Mouse (Mus musculus): ENCODE data around the gene Slc35b1. TPM values are rescaled to one million over a fixed set of nuclear protein-coding genes. Genes with fewer than 3 reads are reported as not detected.

Gene Slc35b1
- polyA plus RNA-seq, 1 experiment from 2014 or later = 37.7 TPM

DNA sequence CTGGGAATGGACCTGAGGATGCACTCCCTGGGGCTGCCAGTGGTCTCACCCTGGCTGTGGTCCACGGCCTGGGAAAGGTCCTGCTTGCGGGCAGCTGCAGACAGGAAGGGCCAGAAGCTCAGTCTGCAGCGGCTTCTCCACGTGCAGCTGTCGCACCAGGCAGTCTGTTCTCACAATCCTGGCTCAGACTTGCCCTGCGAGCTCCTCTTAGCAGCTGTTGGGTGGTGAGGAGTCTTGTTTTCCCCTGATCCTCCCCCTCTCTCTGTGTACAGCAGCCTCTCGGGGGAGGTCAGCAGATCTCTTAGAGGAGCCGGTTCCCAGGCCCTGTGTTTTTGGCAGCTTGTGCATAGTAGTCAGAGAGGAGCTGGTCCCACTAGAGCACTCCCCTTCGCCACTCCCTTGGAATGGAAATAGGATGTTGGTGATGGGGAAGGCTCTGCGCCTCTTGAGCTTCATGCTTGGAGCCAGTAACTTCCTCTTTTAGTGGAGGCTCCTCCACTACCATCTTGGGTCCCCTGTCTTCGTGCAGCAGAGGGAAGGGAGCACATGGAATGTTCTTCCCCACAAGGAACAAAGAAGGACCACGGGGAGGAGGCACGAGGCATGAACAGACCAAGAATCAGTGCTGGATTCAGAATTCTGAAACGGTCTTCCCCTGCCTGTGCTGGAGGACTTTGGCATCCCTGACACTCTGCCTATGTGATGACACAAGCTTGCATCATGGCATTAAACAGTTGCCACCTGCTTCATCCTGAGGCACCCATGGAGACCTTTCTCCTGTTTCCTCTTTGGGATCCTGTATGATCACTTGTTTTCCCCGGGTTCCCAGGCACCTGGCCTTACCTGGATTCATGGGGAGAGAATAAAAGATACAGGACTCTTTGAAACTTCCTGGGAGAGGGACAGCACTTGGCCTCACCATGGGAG, 14.3 kb upstream of the Slc35b1 start:
- no peaks in the 10 kb centered on the region for H3K27me3 ChIP-seq (ENCODE audit: control insufficient read depth, insufficient read depth, low read depth, low read length)
- no peak for ATAC-seq (ENCODE audit: low read depth)
- peaks cover 82% of the 10 kb centered on the region for H3K36me3 ChIP-seq (ENCODE audit: control insufficient read depth, insufficient read depth)
- H3K27ac ChIP-seq (ENCODE audit: low read length) = peak overlapping the region; percentile 29; the same call in 1 of the 2 replicates
- H3K4me2 ChIP-seq (ENCODE audit: low read depth, low read length) = no peak overlapping the region
- WGBS (ENCODE audit: insufficient replicate concordance) = 72% methylated on average over 15 of the region's 15 CpGs
- no peak overlapping the region for H3K4me3 ChIP-seq (ENCODE audit: low read depth, low read length)
- no peaks in the 10 kb centered on the region for H3K9me3 ChIP-seq (replicated peaks; ENCODE audit: control insufficient read depth, low read length)
- H3K9ac ChIP-seq (ENCODE audit: low read depth, low read length) = no peak overlapping the region
- peaks cover 9% of the 10 kb centered on the region for H3K4me1 ChIP-seq (ENCODE audit: control insufficient read depth, low read depth, low read length)

- Histone ChIP-seq H3K27ac (ENCODE audit: low read length) (no peak overlapping the region), H3K4me2 (ENCODE audit: low read depth, low read length) (no peak overlapping the region), H3K36me3 (ENCODE audit: control insufficient read depth, insufficient read depth) (peaks cover 82% of the 10 kb centered on the region), H3K9ac (ENCODE audit: low read depth, low read length) (no peak overlapping the region), H3K27me3 (ENCODE audit: control insufficient read depth, insufficient read depth, low read depth, low read length) (no peaks in the 10 kb centered on the region), H3K4me1 (ENCODE audit: control insufficient read depth, low read depth, low read length) (peaks cover 9% of the 10 kb centered on the region), H3K9me3 (replicated peaks; ENCODE audit: control insufficient read depth, low read length) (no peaks in the 10 kb centered on the region), H3K4me3 (ENCODE audit: low read depth, low read length) (no peak overlapping the region)
- WGBS (ENCODE audit: insufficient replicate concordance) = 89% methylated on average over 7 of the region's 7 CpGs
- no peak for ATAC-seq (ENCODE audit: low read depth)
Observed at GRCm38 (mm10) chr11:95371182-95371581, 13.3 kb upstream of the Slc35b1 start.

- Histone ChIP-seq H3K9ac (ENCODE audit: low read depth, low read length) (no peak overlapping the region), H3K4me2 (ENCODE audit: low read depth, low read length) (no peak overlapping the region), H3K9me3 (replicated peaks; ENCODE audit: control insufficient read depth, low read length) (no peaks in the 10 kb centered on the region), H3K27ac (ENCODE audit: low read length) (no peak overlapping the region), H3K36me3 (ENCODE audit: control insufficient read depth, insufficient read depth) (peaks cover 88% of the 10 kb centered on the region), H3K4me1 (ENCODE audit: control insufficient read depth, low read depth, low read length) (peaks cover 8% of the 10 kb centered on the region), H3K27me3 (ENCODE audit: control insufficient read depth, insufficient read depth, low read depth, low read length) (no peaks in the 10 kb centered on the region), H3K4me3 (ENCODE audit: low read depth, low read length) (no peak overlapping the region)
- 76% methylated on average over 9 of the region's 9 CpGs for WGBS (ENCODE audit: insufficient replicate concordance)
- no peak for ATAC-seq (ENCODE audit: low read depth)
Observed at GRCm38 (mm10) chr11:95378926-95379325, 5.6 kb upstream of the Slc35b1 start.

DNA sequence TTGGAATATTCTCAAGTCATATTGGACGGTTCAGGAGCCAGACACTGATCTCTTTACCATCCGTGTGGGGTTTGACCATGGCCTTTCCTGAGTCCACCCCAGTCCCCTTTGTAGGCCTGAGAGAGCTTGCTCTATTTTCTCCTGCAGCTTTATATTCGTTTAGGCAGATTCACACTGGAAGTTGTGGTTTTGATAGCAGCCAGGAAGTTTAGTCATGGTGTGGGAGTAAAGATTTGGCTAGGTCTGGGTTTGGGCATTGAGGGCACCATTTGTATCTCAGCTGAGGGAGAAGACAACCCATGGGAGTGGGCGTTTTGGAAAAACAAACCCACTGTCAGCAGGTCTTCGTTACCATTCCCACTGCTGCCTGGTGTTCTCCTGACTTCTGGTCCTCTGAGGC, 4.9 kb upstream of the Slc35b1 start:
- Histone ChIP-seq H3K4me2 (ENCODE audit: low read depth, low read length) (no peak overlapping the region), H3K36me3 (ENCODE audit: control insufficient read depth, insufficient read depth) (peaks cover 82% of the 10 kb centered on the region), H3K27me3 (ENCODE audit: control insufficient read depth, insufficient read depth, low read depth, low read length) (no peaks in the 10 kb centered on the region), H3K4me3 (ENCODE audit: low read depth, low read length) (no peak overlapping the region), H3K9me3 (replicated peaks; ENCODE audit: control insufficient read depth, low read length) (no peaks in the 10 kb centered on the region), H3K9ac (ENCODE audit: low read depth, low read length) (no peak overlapping the region), H3K4me1 (ENCODE audit: control insufficient read depth, low read depth, low read length) (peaks cover 8% of the 10 kb centered on the region), H3K27ac (ENCODE audit: low read length) (no peak overlapping the region)
- ATAC-seq (ENCODE audit: low read depth) = no peak
- 63% methylated on average over 5 of the region's 5 CpGs for WGBS (ENCODE audit: insufficient replicate concordance)

DNA sequence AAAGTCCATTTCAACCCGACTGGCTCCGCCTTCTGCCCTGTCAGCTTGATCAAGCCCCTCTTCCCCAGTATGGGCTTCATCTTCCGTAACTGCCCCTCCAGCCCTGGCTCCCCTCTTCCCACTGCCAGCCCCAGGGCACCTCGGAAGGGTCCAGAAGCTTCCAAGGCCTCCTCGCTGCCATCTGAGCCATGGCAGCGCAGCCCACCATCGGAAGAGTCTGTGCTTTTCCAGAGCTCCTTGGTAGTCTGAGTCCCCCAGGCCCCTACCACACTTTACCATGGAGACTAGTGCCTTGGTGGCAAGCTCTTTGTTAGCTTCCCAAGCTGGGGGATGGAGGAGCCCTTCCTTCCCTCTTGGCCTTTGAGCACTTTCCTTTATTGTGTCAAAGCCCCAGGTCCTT, 3.8 kb upstream of the Slc35b1 start:
- Histone ChIP-seq H3K4me2 (ENCODE audit: low read depth, low read length) (no peak overlapping the region), H3K9ac (ENCODE audit: low read depth, low read length) (no peak overlapping the region), H3K4me3 (ENCODE audit: low read depth, low read length) (no peak overlapping the region), H3K27ac (ENCODE audit: low read length) (no peak overlapping the region), H3K36me3 (ENCODE audit: control insufficient read depth, insufficient read depth) (peaks cover 70% of the 10 kb centered on the region), H3K4me1 (ENCODE audit: control insufficient read depth, low read depth, low read length) (peaks cover 13% of the 10 kb centered on the region), H3K9me3 (replicated peaks; ENCODE audit: control insufficient read depth, low read length) (no peaks in the 10 kb centered on the region), H3K27me3 (ENCODE audit: control insufficient read depth, insufficient read depth, low read depth, low read length) (no peaks in the 10 kb centered on the region)
- no peak for ATAC-seq (ENCODE audit: low read depth)
- whole genome bisulfite sequencing (ENCODE audit: insufficient replicate concordance) = 91% methylated on average over 7 of the region's 7 CpGs

GRCm38 (mm10) chr11:95381146-95381545, 3.3 kb upstream of the Slc35b1 start:
- no peak for ATAC-seq (ENCODE audit: low read depth)
- Histone ChIP-seq H3K27me3 (ENCODE audit: control insufficient read depth, insufficient read depth, low read depth, low read length) (no peaks in the 10 kb centered on the region), H3K4me1 (ENCODE audit: control insufficient read depth, low read depth, low read length) (peaks cover 16% of the 10 kb centered on the region), H3K4me2 (ENCODE audit: low read depth, low read length) (no peak overlapping the region), H3K4me3 (ENCODE audit: low read depth, low read length) (no peak overlapping the region), H3K36me3 (ENCODE audit: control insufficient read depth, insufficient read depth) (peaks cover 66% of the 10 kb centered on the region), H3K9ac (ENCODE audit: low read depth, low read length) (no peak overlapping the region), H3K9me3 (replicated peaks; ENCODE audit: control insufficient read depth, low read length) (no peaks in the 10 kb centered on the region), H3K27ac (ENCODE audit: low read length) (no peak overlapping the region)
- WGBS (ENCODE audit: insufficient replicate concordance) = 90% methylated on average over 1 of the region's 1 CpGs

DNA sequence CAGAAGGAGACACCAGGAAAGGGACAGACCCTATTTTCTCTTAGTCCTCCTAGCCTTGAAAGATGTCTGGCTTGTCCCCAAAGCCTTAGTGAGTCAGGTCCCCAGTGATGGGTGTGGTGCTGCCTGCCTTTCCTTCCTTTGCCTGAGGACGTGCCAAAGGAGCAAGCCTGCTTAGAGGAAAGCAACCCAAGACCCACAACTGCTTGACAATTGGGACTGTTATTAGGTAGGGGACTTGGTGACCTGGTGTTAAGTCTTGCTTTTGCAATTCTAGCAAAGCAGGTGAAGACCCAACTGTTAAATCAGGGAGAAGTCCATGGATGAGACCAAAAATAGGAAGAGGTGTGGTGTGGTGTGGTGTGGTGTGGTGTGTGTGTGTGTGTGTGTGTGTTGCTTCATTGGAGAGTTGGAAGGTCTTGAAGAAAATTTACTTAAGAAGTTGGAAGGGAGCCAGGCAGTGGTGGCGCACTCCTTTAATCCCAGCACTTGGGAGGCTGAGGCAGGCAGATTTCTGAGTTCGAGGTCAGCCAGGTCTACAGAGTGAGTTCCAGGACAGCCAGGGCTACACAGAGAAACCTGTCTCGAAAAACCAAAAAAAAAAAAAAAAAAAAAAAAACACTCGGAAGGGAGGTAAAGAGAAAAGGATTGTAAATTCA, 1.0 kb upstream of the Slc35b1 start:
- peak overlapping the region; percentile 78 for H3K27ac ChIP-seq (ENCODE audit: low read length)
- H3K4me2 ChIP-seq (ENCODE audit: low read depth, low read length) = peak overlapping the region; percentile 83
- WGBS (ENCODE audit: insufficient replicate concordance) = 74% methylated on average over 5 of the region's 5 CpGs
- H3K27me3 ChIP-seq (ENCODE audit: control insufficient read depth, insufficient read depth, low read depth, low read length) = no peaks in the 10 kb centered on the region
- H3K36me3 ChIP-seq (ENCODE audit: control insufficient read depth, insufficient read depth) = peaks cover 48% of the 10 kb centered on the region
- peaks cover 17% of the 10 kb centered on the region for H3K4me1 ChIP-seq (ENCODE audit: control insufficient read depth, low read depth, low read length)
- ATAC-seq (ENCODE audit: low read depth) = no peak
- no peak overlapping the region for H3K4me3 ChIP-seq (ENCODE audit: low read depth, low read length)
- H3K9ac ChIP-seq (ENCODE audit: low read depth, low read length) = no peak overlapping the region
- no peaks in the 10 kb centered on the region for H3K9me3 ChIP-seq (replicated peaks; ENCODE audit: control insufficient read depth, low read length)

- no peak for ATAC-seq (ENCODE audit: low read depth)
- H3K9me3 ChIP-seq (replicated peaks; ENCODE audit: control insufficient read depth, low read length) = no peaks in the 10 kb centered on the region
- peak overlapping the region; percentile 83 for H3K4me2 ChIP-seq (ENCODE audit: low read depth, low read length)
- peak overlapping the region; percentile 83 for H3K4me3 ChIP-seq (ENCODE audit: low read depth, low read length)
- peaks cover 17% of the 10 kb centered on the region for H3K4me1 ChIP-seq (ENCODE audit: control insufficient read depth, low read depth, low read length)
- H3K36me3 ChIP-seq (ENCODE audit: control insufficient read depth, insufficient read depth) = peaks cover 45% of the 10 kb centered on the region
- H3K27me3 ChIP-seq (ENCODE audit: control insufficient read depth, insufficient read depth, low read depth, low read length) = no peaks in the 10 kb centered on the region
- peak overlapping the region; percentile 96 for H3K27ac ChIP-seq (ENCODE audit: low read length)
- H3K9ac ChIP-seq (ENCODE audit: low read depth, low read length) = peak overlapping the region; percentile 66
- WGBS (ENCODE audit: insufficient replicate concordance) = 35% methylated on average over 9 of the region's 9 CpGs
Observed at GRCm38 (mm10) chr11:95384004-95384318, 531 bp upstream of the Slc35b1 start.

DNA sequence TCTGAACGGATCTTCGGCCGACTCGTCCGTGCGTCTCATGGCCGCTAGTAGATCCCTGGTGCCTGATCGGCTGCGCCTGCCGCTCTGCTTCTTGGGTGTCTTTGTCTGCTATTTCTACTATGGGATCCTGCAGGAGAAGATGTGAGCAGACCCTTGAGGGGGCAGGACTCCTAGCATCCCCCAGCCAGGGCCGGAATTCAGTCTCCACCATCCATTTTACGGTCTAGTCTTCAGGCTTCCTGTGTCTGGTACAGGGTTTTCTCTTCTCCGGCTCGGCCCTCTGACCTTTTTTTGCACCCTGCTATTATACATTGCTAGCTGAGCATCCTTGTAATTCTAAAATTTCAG, 455 bp downstream of the Slc35b1 start:
- WGBS (ENCODE audit: insufficient replicate concordance) = 0% methylated on average over 14 of the region's 14 CpGs
- Histone ChIP-seq H3K9ac (ENCODE audit: low read depth, low read length) (peak overlapping the region; percentile 93), H3K4me1 (ENCODE audit: control insufficient read depth, low read depth, low read length) (peaks cover 17% of the 10 kb centered on the region), H3K4me3 (ENCODE audit: low read depth, low read length) (peak overlapping the region; percentile 83), H3K9me3 (replicated peaks; ENCODE audit: control insufficient read depth, low read length) (no peaks in the 10 kb centered on the region), H3K27me3 (ENCODE audit: control insufficient read depth, insufficient read depth, low read depth, low read length) (no peaks in the 10 kb centered on the region), H3K36me3 (ENCODE audit: control insufficient read depth, insufficient read depth) (peaks cover 36% of the 10 kb centered on the region), H3K4me2 (ENCODE audit: low read depth, low read length) (peak overlapping the region; percentile 83), H3K27ac (ENCODE audit: low read length) (peak overlapping the region; percentile 96)
- no peak for ATAC-seq (ENCODE audit: low read depth)

All from liver, embryonic 16.5 days (tissue).